Mouse (Mus musculus) forebrain, embryonic 11.5 days (tissue): ENCODE measurements around the gene Bicral. TPM values are rescaled to one million over a fixed set of nuclear protein-coding genes. Genes with fewer than 3 reads are reported as not detected.
A peak's percentile ranks its signal among the peaks of the same experiment; 100 is the strongest.
"Not testable (repeated sequence)": the region's sequence is repeated elsewhere in the genome, so short reads cannot be mapped to it uniquely, and the experiment has no call there.

ENCODE experiments used
- ATAC-seq: fragments of 200-750 bp; cut with Nextera tagmentation; replicated peaks from 2 replicates; pipeline ENCODE4 v1.8.0; 2017; ENCODE audit warnings: moderate TSS enrichment; ENCODE audit not compliant: low FRiP score
- DNase-seq: peaks from one replicate; pipeline ENCODE4 v3.0.0-alpha.2; 2017; ENCODE audit warnings: low spot score
- H3K27ac ChIP-seq: fragments of 300-500 bp; sonication (generic); 2 replicates; pipeline ENCODE4 v1.5.1; 2014; ENCODE audit warnings: low read depth, low read length
- H3K27me3 ChIP-seq: fragments of 300-500 bp; sonication (generic); 2 replicates; pipeline ENCODE4 v1.6.1; 2014; ENCODE audit warnings: mild to moderate bottlenecking, low read length, mixed read lengths; ENCODE audit not compliant: control insufficient read depth, insufficient read depth
- H3K36me3 ChIP-seq: fragments of 300-500 bp; sonication (generic); 2 replicates; pipeline ENCODE4 v1.6.1; 2014; ENCODE audit warnings: mild to moderate bottlenecking, low read length, moderate library complexity, mixed read lengths; ENCODE audit not compliant: control insufficient read depth, insufficient read depth
- H3K4me1 ChIP-seq: fragments of 300-500 bp; sonication (generic); replicated peaks from 2 replicates; pipeline ENCODE4 v1.6.1; 2014; ENCODE audit warnings: low read length, mixed read lengths; ENCODE audit not compliant: control insufficient read depth, insufficient read depth
- H3K4me2 ChIP-seq: fragments of 300-500 bp; sonication (generic); 2 replicates; pipeline ENCODE4 v1.6.1; 2014; ENCODE audit warnings: low read depth, mild to moderate bottlenecking, low read length, moderate library complexity, mixed read lengths; ENCODE audit not compliant: severe bottlenecking
- H3K4me3 ChIP-seq: fragments of 300-500 bp; sonication (generic); 2 replicates; pipeline ENCODE4 v1.5.1; 2014; ENCODE audit warnings: low read depth, low read length
- H3K9ac ChIP-seq: fragments of 300-500 bp; sonication (generic); 2 replicates; pipeline ENCODE4 v1.6.1; 2014; ENCODE audit warnings: low read length
- H3K9me3 ChIP-seq: fragments of 300-500 bp; sonication (generic); 2 replicates; pipeline ENCODE4 v1.6.1; 2016; ENCODE audit warnings: low read length, mixed read lengths; ENCODE audit not compliant: control insufficient read depth
- WGBS: fragments of 180-500 bp; shearing (Covaris S2); extraction: QIAGEN DNeasy Blood & Tissue Kit; methylation state at CpG from one replicate; pipeline ENCODE4 v1.1.7; 2014; 5-methylcytosine and 5-hydroxymethylcytosine counted together
- polyA plus RNA-seq: library from polyadenylated mRNA; unstranded; fragments of >200 nt; fragmentation: Nextera tagmentation; extraction: Ambion mirVana; gene quantifications from 2 replicates; pipeline ENCODE4 v1.2.1, GENCODE M21; 2014

The Bicral gene
- polyA plus RNA-seq, 1 experiment from 2014 or later, result 7.2 TPM

- peak within 1 kb of the TSS; percentile 88 for H3K4me3 ChIP-seq
- peak within 1 kb of the TSS; percentile 70 for H3K4me2 ChIP-seq
- H3K36me3 ChIP-seq, result peaks cover 11% of the 10 kb centered on the region
- no peaks in the 10 kb centered on the region for H3K27me3 ChIP-seq
- no peaks in the 10 kb centered on the region for H3K9me3 ChIP-seq
- peak within 1 kb of the TSS; percentile 82 for H3K9ac ChIP-seq
- peak; percentile 89 for DNase-seq
- peak; percentile 89 for ATAC-seq
- H3K4me1 ChIP-seq, result peaks cover 7% of the 10 kb centered on the region; the same call in 1 of the 2 replicates
- under 1% methylated on average over 50 of the region's 50 CpGs for WGBS
- H3K27ac ChIP-seq, result peak within 1 kb of the TSS; percentile 48; the same call in 1 of the 2 replicates
Measured at GRCm38 (mm10) chr17:46772404-46773277, 85.6 kb downstream of the Bicral start, which contains the start of gene 2310039H08Rik. Gene 2310039H08Rik, plus strand, starts transcription at chr17:46772635.

GRCm38 (mm10) chr17:46772038-46772403, 86.3 kb downstream of the Bicral start:
- H3K27ac ChIP-seq, result no peak overlapping the region
- H3K9ac ChIP-seq, result peak overlapping the region; percentile 82
- 13% methylated on average over 5 of the region's 5 CpGs for WGBS
- H3K4me3 ChIP-seq, result peak overlapping the region; percentile 88
- ATAC-seq (peak; percentile 40; the same call in 1 of the 2 replicates), DNase-seq (no peak)
- H3K4me2 ChIP-seq, result peak overlapping the region; percentile 70
- peaks cover 7% of the 10 kb centered on the region; the same call in 1 of the 2 replicates for H3K4me1 ChIP-seq
- no peaks in the 10 kb centered on the region for H3K9me3 ChIP-seq
- no peaks in the 10 kb centered on the region for H3K27me3 ChIP-seq
- H3K36me3 ChIP-seq, result peaks cover 6% of the 10 kb centered on the region

GRCm38 (mm10) chr17:46771616-46772015, 86.7 kb downstream of the Bicral start:
- DNase-seq (peak; percentile 49), ATAC-seq (no peak)
- Histone ChIP-seq H3K9me3 (no peaks in the 10 kb centered on the region), H3K36me3 (peaks cover 6% of the 10 kb centered on the region), H3K27me3 (no peaks in the 10 kb centered on the region), H3K4me1 (peaks cover 7% of the 10 kb centered on the region; the same call in 1 of the 2 replicates), H3K9ac (peak overlapping the region; percentile 82), H3K4me2 (peak overlapping the region; percentile 70), H3K27ac (no peak overlapping the region), H3K4me3 (peak overlapping the region; percentile 88)
- WGBS, result 67% methylated on average over 17 of the region's 17 CpGs

DNA sequence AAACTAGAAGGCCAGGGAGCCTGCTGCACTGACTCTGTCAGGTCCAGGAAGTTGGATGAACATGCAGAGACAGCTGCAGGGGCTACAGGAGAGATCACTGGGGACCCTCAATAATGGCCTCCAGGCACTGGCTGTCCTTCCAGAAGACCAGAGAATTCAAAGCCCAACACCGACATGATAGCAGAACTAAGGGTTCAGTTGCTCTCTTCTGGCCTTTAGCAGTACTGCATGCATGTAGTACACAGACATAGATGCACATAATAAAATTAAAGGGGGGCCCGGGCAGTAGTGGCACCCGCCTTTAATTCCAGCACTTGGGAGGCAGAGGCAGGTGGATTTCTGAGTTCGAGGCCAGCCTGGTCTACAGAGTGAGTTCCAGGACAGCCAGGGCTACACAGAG, 87.3 kb downstream of the Bicral start:
- Histone ChIP-seq H3K4me3 (no peak overlapping the region), H3K27me3 (no peaks in the 10 kb centered on the region), H3K27ac (no peak overlapping the region), H3K4me2 (no peak overlapping the region), H3K9me3 (no peaks in the 10 kb centered on the region), H3K4me1 (peaks cover 7% of the 10 kb centered on the region; the same call in 1 of the 2 replicates), H3K36me3 (peaks cover 6% of the 10 kb centered on the region), H3K9ac (no peak overlapping the region)
- 85% methylated on average over 4 of the region's 4 CpGs for whole genome bisulfite sequencing
- ATAC-seq (no peak), DNase-seq (peak; percentile 48)

DNA sequence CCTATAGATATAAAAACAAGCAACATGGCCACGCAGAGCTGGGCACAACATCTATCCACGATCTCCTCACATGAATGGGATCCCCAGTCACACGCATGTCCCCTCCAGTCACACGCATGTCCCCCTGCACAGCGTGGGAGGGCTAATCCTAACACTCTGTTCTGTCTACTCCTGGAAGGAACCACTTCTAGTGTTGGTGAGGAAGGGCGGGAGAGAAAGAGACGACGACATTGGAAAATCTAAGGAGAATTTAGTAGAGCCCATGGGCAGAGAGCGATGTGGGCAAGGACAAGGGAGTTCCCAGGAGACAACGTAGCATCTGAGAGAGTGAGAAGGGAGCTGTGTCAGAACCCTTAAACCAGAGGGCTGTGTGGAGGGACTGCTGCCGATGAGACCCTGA, 87.7 kb downstream of the Bicral start:
- WGBS, result 90% methylated on average over 11 of the region's 11 CpGs
- no peaks in the 10 kb centered on the region for H3K9me3 ChIP-seq
- H3K36me3 ChIP-seq, result peaks cover 3% of the 10 kb centered on the region
- no peaks in the 10 kb centered on the region for H3K27me3 ChIP-seq
- no peak for DNase-seq
- no peak overlapping the region for H3K4me2 ChIP-seq
- H3K4me3 ChIP-seq, result no peak overlapping the region
- H3K27ac ChIP-seq, result no peak overlapping the region
- ATAC-seq, result no peak
- H3K4me1 ChIP-seq, result peaks cover 7% of the 10 kb centered on the region; the same call in 1 of the 2 replicates
- H3K9ac ChIP-seq, result no peak overlapping the region

GRCm38 (mm10) chr17:46767868-46768267, 90.4 kb downstream of the Bicral start:
- no peaks in the 10 kb centered on the region for H3K27me3 ChIP-seq
- H3K9me3 ChIP-seq, result no peaks in the 10 kb centered on the region
- peaks cover 4% of the 10 kb centered on the region; the same call in 1 of the 2 replicates for H3K4me1 ChIP-seq
- WGBS, result 61% methylated on average over 8 of the region's 8 CpGs
- no peak for ATAC-seq
- no peak overlapping the region for H3K9ac ChIP-seq
- H3K27ac ChIP-seq, result no peak overlapping the region
- H3K4me2 ChIP-seq, result no peak overlapping the region
- H3K4me3 ChIP-seq, result no peak overlapping the region
- peak; percentile 50 for DNase-seq
- H3K36me3 ChIP-seq, result no peaks in the 10 kb centered on the region

DNA sequence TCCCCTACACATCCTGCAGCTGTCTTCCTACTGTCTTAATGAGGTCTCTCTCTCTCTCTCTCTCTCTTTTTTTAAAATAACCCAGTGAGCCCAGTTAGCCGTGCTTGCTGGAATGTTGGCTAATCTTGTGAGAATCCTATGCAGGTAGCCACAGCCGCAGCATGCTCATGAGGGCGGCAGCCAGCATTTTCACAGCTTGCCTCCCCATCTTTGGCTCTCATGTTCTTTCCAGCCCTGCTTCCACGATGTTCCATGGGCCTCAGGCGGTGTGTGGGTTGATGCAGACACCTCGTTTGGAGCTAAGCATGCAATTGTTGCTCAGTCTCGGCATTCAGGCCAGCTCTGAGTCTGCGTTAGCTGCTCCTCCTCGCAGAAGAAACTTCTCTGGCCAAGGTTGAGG, 93.4 kb downstream of the Bicral start:
- not testable (repeated sequence) for H3K27me3 ChIP-seq, ATAC-seq, H3K27ac ChIP-seq, DNase-seq, H3K9me3 ChIP-seq, H3K4me2 ChIP-seq, H3K9ac ChIP-seq, H3K36me3 ChIP-seq, H3K4me3 ChIP-seq, H3K4me1 ChIP-seq
- WGBS, result 62% methylated on average over 8 of the region's 9 CpGs

- H3K4me3 ChIP-seq, result no peak within 1 kb of the TSS
- no peaks in the 10 kb centered on the region for H3K9me3 ChIP-seq
- H3K9ac ChIP-seq, result no peak within 1 kb of the TSS
- H3K36me3 ChIP-seq, result no peaks in the 10 kb centered on the region
- H3K4me2 ChIP-seq, result no peak within 1 kb of the TSS
- DNase-seq (no peak), ATAC-seq (no peak)
- WGBS, result 70% methylated on average over 2 of the region's 2 CpGs
- no peaks in the 10 kb centered on the region for H3K27me3 ChIP-seq
- no peaks in the 10 kb centered on the region for H3K4me1 ChIP-seq
- no peak within 1 kb of the TSS for H3K27ac ChIP-seq
Measured at GRCm38 (mm10) chr17:46763544-46763943, 94.7 kb downstream of the Bicral start, which contains the start of gene Ptcra. Gene Ptcra, minus strand, starts transcription at chr17:46763712.
